8 mouse cellular contexts compared by ENCODE assay signal in genomic region chr4:130273698-130274345, GRCm38 (mm10). TPM values are rescaled to one million over a fixed set of nuclear protein-coding genes. Genes with fewer than 3 reads are reported as not detected.
DNase-seq lines count a peak whose midpoint lies in the region; ATAC-seq and TF ChIP-seq lines count a peak whose summit lies in the region.

No protein-coding gene starts in this region.

- peak; percentile 21 for DNase-seq in kidney, postnatal 14 days
- no peak for DNase-seq in kidney, adult 8-10 months
- peak; percentile 32 for DNase-seq in adrenal gland, adult 8-10 months
- DNase-seq in neural tube, embryonic 11.5 days (ENCODE audit: low spot score), result no peak
- DNase-seq in thymus, postnatal 36 days, result no peak
- no peak for DNase-seq in ovary, postnatal 10 days (ENCODE audit: low spot score)

- no peak for TF ChIP-seq CTCF in intestine, postnatal 0 days (IDR thresholded peaks at IDR 0.05; ENCODE audit: low read depth)

- H3K27ac ChIP-seq in embryonic facial prominence, embryonic 12.5 days, result peak overlapping the region; percentile 85
- no peak overlapping the region for H3K27ac ChIP-seq in intestine, postnatal 0 days (ENCODE audit: low read depth, low read length)
- H3K27ac ChIP-seq in neural tube, embryonic 11.5 days (ENCODE audit: low read depth, low read length), result peak overlapping the region; percentile 93

- peak overlapping the region; percentile 92 for H3K4me3 ChIP-seq in embryonic facial prominence, embryonic 12.5 days
- H3K4me3 ChIP-seq in intestine, postnatal 0 days (ENCODE audit: low read depth, low read length), result 0 out of 2 replicates have a peak overlapping the region, but pooled peaks have one; percentile 63
- peak overlapping the region; percentile 63 for H3K4me3 ChIP-seq in neural tube, embryonic 11.5 days (ENCODE audit: low read depth, low read length)

- peak overlapping the region; percentile 74 for H3K4me2 ChIP-seq in embryonic facial prominence, embryonic 12.5 days (replicated peaks)
- H3K4me2 ChIP-seq in intestine, postnatal 0 days (replicated peaks; ENCODE audit: low read depth), result peak overlapping the region; percentile 96
- peak overlapping the region; percentile 85 for H3K4me2 ChIP-seq in neural tube, embryonic 11.5 days (ENCODE audit: low read depth)

- H3K9ac ChIP-seq in embryonic facial prominence, embryonic 12.5 days, result peak overlapping the region; percentile 95
- peak overlapping the region; percentile 60; the same call in 1 of the 2 replicates for H3K9ac ChIP-seq in intestine, postnatal 0 days (ENCODE audit: low read depth, low read length)
- H3K9ac ChIP-seq in neural tube, embryonic 11.5 days (ENCODE audit: low read length), result peak overlapping the region; percentile 88

- peaks cover 12% of the 10 kb centered on the region; the same call in 1 of the 2 replicates for H3K4me1 ChIP-seq in embryonic facial prominence, embryonic 12.5 days
- H3K4me1 ChIP-seq in intestine, postnatal 0 days (replicated peaks; ENCODE audit: control insufficient read depth, insufficient read depth, low read length), result peaks cover 3% of the 10 kb centered on the region; the same call in 1 of the 2 replicates
- H3K4me1 ChIP-seq in neural tube, embryonic 11.5 days (ENCODE audit: control insufficient read depth, insufficient read depth, low read length), result peaks cover 6% of the 10 kb centered on the region; the same call in 1 of the 2 replicates

- peaks cover 9% of the 10 kb centered on the region for H3K27me3 ChIP-seq in embryonic facial prominence, embryonic 12.5 days
- H3K27me3 ChIP-seq in intestine, postnatal 0 days (replicated peaks; ENCODE audit: control insufficient read depth, insufficient read depth, low read length), result peaks cover 14% of the 10 kb centered on the region; the same call in 1 of the 2 replicates
- H3K27me3 ChIP-seq in neural tube, embryonic 11.5 days (ENCODE audit: control insufficient read depth, insufficient read depth, low read length), result no peaks in the 10 kb centered on the region; the same call in 1 of the 2 replicates

- WGBS in embryonic facial prominence, embryonic 12.5 days, result 9% methylated on average over 11 of the region's 12 CpGs
- 39% methylated on average over 12 of the region's 12 CpGs for WGBS in intestine, postnatal 0 days
- 12% methylated on average over 11 of the region's 12 CpGs for WGBS in neural tube, embryonic 11.5 days

- H3K9me3 ChIP-seq in embryonic facial prominence, embryonic 12.5 days, result no peaks in the 10 kb centered on the region
- no peaks in the 10 kb centered on the region for H3K9me3 ChIP-seq in intestine, postnatal 0 days (ENCODE audit: control insufficient read depth)
- H3K9me3 ChIP-seq in neural tube, embryonic 11.5 days (ENCODE audit: control insufficient read depth, low read length), result no peaks in the 10 kb centered on the region

- peaks cover 4% of the 10 kb centered on the region for H3K36me3 ChIP-seq in embryonic facial prominence, embryonic 12.5 days
- no peaks in the 10 kb centered on the region for H3K36me3 ChIP-seq in intestine, postnatal 0 days (ENCODE audit: control insufficient read depth, insufficient read depth)
- H3K36me3 ChIP-seq in neural tube, embryonic 11.5 days (ENCODE audit: control insufficient read depth, insufficient read depth, low read length), result no peaks in the 10 kb centered on the region

- ATAC-seq in embryonic facial prominence, embryonic 12.5 days (ENCODE audit: insufficient number of reproducible peaks, insufficient read depth, low FRiP score, low TSS enrichment), result peak; percentile 31; the same call in 1 of the 2 replicates
- no peak for ATAC-seq in intestine, postnatal 0 days
- peak; percentile 54 for ATAC-seq in neural tube, embryonic 11.5 days (ENCODE audit: insufficient read depth, low FRiP score, low TSS enrichment)

RNA-seq across cellular contexts. Expression of gene Serinc2, which starts 5.2 kb away (rescaled TPM):
- total RNA-seq in adrenal gland, adult 8-10 months (2022), result 1 to 10 TPM; 1.2 to 3.2 (median 1.4) TPM
- polyA plus RNA-seq in embryonic facial prominence, embryonic 12.5 days (2016; fragmentation: Nextera tagmentation; extraction: Ambion mirVana), result 154 and 159 TPM in 2 replicates
- polyA plus RNA-seq in intestine, postnatal 0 days (2015; fragmentation: Nextera tagmentation; extraction: Ambion mirVana), result 21.5 and 26.1 TPM in 2 replicates
- polyA plus RNA-seq in neural tube, embryonic 11.5 days (2014; fragmentation: Nextera tagmentation; extraction: Ambion mirVana), result 58.5 and 60.1 TPM in 2 replicates

RNA-seq across cellular contexts. Expression of gene Fabp3, which starts 34.6 kb away (rescaled TPM):
- 10 to 100 TPM in 3 of 4 experiments, 1 to 10 TPM in 1; 10.0 to 66.6 (median 44.7) TPM for total RNA-seq in adrenal gland, adult 8-10 months (2022)
- polyA plus RNA-seq in embryonic facial prominence, embryonic 12.5 days (2016; fragmentation: Nextera tagmentation; extraction: Ambion mirVana), result 14.6 and 14.9 TPM in 2 replicates
- polyA plus RNA-seq in intestine, postnatal 0 days (2015; fragmentation: Nextera tagmentation; extraction: Ambion mirVana), result 5.0 and 7.1 TPM in 2 replicates
- 31.5 and 32.7 TPM in 2 replicates for polyA plus RNA-seq in neural tube, embryonic 11.5 days (2014; fragmentation: Nextera tagmentation; extraction: Ambion mirVana)

RNA-seq across cellular contexts. Expression of gene Gm10570, which starts 34.7 kb away (rescaled TPM):
- total RNA-seq in adrenal gland, adult 8-10 months (2022), result under 1 TPM in 1 of 4 experiments, not detected in 3; 0.86 TPM
- not detected in 2 replicates for polyA plus RNA-seq in embryonic facial prominence, embryonic 12.5 days (2016; fragmentation: Nextera tagmentation; extraction: Ambion mirVana)
- polyA plus RNA-seq in intestine, postnatal 0 days (2015; fragmentation: Nextera tagmentation; extraction: Ambion mirVana), result not detected in 2 replicates
- polyA plus RNA-seq in neural tube, embryonic 11.5 days (2014; fragmentation: Nextera tagmentation; extraction: Ambion mirVana), result not detected in 2 replicates

RNA-seq across cellular contexts. Expression of gene Gm853, which starts 51.6 kb away (rescaled TPM):
- not detected for total RNA-seq in adrenal gland, adult 8-10 months (2022)
- not detected in 2 replicates for polyA plus RNA-seq in embryonic facial prominence, embryonic 12.5 days (2016; fragmentation: Nextera tagmentation; extraction: Ambion mirVana)
- not detected in 2 replicates for polyA plus RNA-seq in intestine, postnatal 0 days (2015; fragmentation: Nextera tagmentation; extraction: Ambion mirVana)
- polyA plus RNA-seq in neural tube, embryonic 11.5 days (2014; fragmentation: Nextera tagmentation; extraction: Ambion mirVana), result not detected in 2 replicates

Comparison
In these comparisons a context has a peak if more than half of its experiments do, and no peak if none do; other contexts are left out.
1. DNase-seq: peak in kidney, postnatal 14 days (single experiment) and adrenal gland, adult 8-10 months (single experiment); none in kidney, adult 8-10 months (0 of 2), neural tube, embryonic 11.5 days (single experiment), thymus, postnatal 36 days (0 of 2) and ovary, postnatal 10 days (single experiment).
2. Peak in every context shown above with its lines, with median percentiles within 50 percentile points of each other: H3K4me2 ChIP-seq, H3K4me3 ChIP-seq and H3K9ac ChIP-seq.